Mouse (Mus musculus): ENCODE data around the gene Use1. TPM values are rescaled to one million over a fixed set of nuclear protein-coding genes. Genes with fewer than 3 reads are reported as not detected.
"Not testable (repeated sequence)": the region's sequence is repeated elsewhere in the genome, so short reads cannot be mapped to it uniquely, and the experiment has no call there.

Gene Use1
- total RNA-seq (2018; cell fraction: chromatin; rRNA removed), result 100 to 1,000 TPM in 16 of 26 experiments, 10 to 100 TPM in 10; 44.5 to 178 (median 118) TPM
- 100 to 1,000 TPM in 20 of 26 experiments, 10 to 100 TPM in 6; 75.1 to 172 (median 110) TPM for total RNA-seq (2018; cell fraction: cytosol; rRNA removed)
- total RNA-seq (2018; cell fraction: nucleus; rRNA removed), result 100 to 1,000 TPM in 12 of 26 experiments, 10 to 100 TPM in 14; 49.8 to 147 (median 94.9) TPM
- 88.4 to 157 TPM (median 128 TPM) in 3 replicates for polyA plus RNA-seq (2018)

DNA sequence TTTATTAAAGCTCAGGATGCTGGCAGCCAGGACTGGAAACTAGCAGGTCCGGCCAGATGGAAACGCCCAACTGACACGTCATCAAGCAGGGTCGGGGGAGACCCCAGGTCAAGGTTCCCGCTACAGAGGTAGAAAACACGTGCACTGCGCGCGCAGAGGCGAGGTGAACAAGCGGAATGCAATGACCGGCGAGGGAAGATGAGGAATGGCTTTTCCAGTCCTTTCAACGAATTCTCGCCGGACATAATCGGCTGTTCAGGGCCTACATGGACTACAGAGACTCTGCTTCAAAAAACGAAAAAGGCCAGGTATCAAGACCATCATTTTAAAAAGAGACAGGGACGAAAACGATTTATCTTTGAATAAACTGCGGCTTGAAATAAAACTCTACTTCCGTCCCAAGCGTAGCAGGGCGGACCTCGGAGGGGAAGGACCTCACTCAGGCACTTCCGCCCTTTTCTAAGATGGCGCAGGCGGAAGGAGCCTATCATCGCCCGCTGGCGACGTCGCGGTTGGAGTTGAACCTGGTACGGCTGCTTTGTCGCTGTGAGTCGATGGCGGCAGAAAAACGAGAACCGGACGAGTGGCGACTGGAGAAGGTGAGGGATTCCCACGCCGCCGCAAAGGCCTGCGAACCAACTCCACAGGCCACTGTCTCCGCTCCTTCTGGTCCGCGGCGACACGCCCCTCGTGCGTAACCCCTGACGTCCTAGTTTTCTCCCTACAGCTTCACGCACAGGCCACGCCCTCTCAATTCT, at the start of gene Use1:
Use1 (plus strand) TSS at position 78 of the 758 bp plus-strand sequence.
- Histone ChIP-seq H3K79me2 (ENCODE audit: inconsistent target) (peaks cover 13% of the 10 kb centered on the region; the same call in 1 of the 2 replicates), H3K36me3 (ENCODE audit: inconsistent target) (peaks cover 8% of the 10 kb centered on the region; the same call in 1 of the 2 replicates), H3K27ac (peak within 1 kb of the TSS; percentile 97), H3K4me3 (ENCODE audit: inconsistent target) (peak within 1 kb of the TSS; percentile 75)
- under 1% methylated on average over 56 of the region's 56 CpGs for WGBS (ENCODE audit: missing documents)

DNA sequence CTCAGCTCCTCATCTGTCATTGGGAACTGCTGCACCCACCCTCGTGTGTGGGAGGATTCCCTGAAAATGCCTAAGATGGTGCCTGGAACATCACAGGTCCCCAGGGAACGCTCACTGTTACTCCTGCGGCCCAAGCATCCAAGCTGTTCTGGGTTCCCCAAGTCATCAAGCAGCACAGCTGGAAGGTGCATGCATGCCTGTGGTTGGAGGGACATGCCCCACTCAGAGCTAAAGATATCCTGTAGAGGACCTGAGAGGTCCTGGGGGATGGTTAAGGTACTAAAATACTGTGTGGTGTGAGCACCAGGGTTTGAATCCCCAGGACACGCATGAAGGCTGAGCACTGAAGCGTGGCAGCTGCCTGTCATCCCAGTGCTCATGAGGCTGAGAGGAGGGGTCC, 48.0 kb upstream of the Use1 start:
- not testable (repeated sequence) for H3K4me3 ChIP-seq (ENCODE audit: inconsistent target); H3K27ac ChIP-seq
- H3K36me3 ChIP-seq (ENCODE audit: inconsistent target), result peaks cover 71% of the 10 kb centered on the region
- H3K79me2 ChIP-seq (ENCODE audit: inconsistent target), result peaks cover 92% of the 10 kb centered on the region
- 98% methylated on average over 5 of the region's 5 CpGs for whole genome bisulfite sequencing (ENCODE audit: missing documents)

DNA sequence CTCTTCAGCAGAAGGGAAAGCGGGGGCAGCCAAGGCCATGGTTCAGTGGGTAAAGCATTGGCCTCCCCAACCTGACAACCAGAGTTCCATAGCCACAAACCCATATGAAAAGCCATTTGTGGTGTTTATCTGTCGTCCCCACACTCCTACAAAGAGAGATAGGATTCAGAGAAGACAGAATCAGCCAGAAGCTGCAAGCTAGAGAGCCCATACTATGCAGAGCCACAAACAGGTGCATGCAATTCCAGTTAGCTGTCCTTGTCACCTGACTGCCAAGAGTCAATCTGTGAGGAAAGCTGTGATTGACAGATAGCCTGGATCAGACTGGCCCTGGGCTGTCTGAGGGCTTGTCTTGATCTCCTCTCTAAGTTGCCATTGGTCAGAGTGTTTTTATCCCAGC, 46.9 kb upstream of the Use1 start:
- Histone ChIP-seq H3K36me3 (ENCODE audit: inconsistent target) (peaks cover 76% of the 10 kb centered on the region), H3K79me2 (ENCODE audit: inconsistent target) (peaks cover 81% of the 10 kb centered on the region)
- 91% methylated on average over 2 of the region's 2 CpGs for WGBS (ENCODE audit: missing documents)
- not testable (repeated sequence) for H3K4me3 ChIP-seq (ENCODE audit: inconsistent target); H3K27ac ChIP-seq

DNA sequence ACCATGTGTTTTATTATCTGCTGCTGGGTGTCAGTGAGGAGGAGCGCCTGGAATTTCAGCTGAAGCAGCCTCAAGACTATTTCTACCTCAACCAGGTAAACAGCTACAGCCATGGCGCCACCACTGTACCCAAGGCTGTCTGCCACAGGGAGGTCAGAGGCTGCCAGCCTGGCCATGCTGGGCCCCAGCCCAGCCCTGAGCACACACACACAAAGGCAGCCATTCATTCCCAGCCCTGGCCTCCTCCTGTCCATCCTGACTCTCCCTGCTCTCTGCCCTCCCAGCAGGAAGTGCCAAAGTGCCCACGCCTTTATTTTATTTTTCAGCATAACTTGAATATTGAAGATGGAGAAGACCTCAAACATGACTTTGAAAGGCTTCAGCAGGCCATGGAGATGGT, 43.7 kb upstream of the Use1 start:
- H3K4me3 ChIP-seq (ENCODE audit: inconsistent target), result no peak overlapping the region
- H3K36me3 ChIP-seq (ENCODE audit: inconsistent target), result peaks cover 73% of the 10 kb centered on the region
- H3K79me2 ChIP-seq (ENCODE audit: inconsistent target), result peaks cover 49% of the 10 kb centered on the region
- WGBS (ENCODE audit: missing documents), result 96% methylated on average over 3 of the region's 3 CpGs
- no peak overlapping the region for H3K27ac ChIP-seq

DNA sequence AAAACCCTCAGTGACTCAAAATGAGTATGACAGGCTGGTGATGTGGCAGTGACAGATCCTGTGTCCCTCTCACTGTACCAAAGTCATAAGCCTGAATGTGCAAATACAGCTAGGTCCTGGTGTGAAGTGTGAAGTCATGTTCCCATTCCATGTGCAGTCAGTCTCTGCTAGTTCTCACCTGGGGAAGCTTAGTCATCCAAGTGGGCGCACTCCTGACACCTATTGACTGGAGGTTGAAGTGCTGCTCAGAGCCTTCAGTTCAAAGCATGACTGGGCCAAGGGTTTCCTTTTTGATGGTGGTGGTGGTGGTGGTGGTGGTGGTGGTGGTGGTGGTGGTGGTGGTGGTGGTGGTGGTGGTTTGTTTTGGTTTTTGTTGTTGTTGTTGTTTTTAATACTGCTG, 41.8 kb upstream of the Use1 start:
- Histone ChIP-seq H3K36me3 (ENCODE audit: inconsistent target) (peaks cover 83% of the 10 kb centered on the region), H3K27ac (no peak overlapping the region), H3K79me2 (ENCODE audit: inconsistent target) (peaks cover 30% of the 10 kb centered on the region; the same call in 1 of the 2 replicates), H3K4me3 (ENCODE audit: inconsistent target) (no peak overlapping the region)
- WGBS (ENCODE audit: missing documents), result no CpG with 5 or more reads among the region's 1 CpGs

DNA sequence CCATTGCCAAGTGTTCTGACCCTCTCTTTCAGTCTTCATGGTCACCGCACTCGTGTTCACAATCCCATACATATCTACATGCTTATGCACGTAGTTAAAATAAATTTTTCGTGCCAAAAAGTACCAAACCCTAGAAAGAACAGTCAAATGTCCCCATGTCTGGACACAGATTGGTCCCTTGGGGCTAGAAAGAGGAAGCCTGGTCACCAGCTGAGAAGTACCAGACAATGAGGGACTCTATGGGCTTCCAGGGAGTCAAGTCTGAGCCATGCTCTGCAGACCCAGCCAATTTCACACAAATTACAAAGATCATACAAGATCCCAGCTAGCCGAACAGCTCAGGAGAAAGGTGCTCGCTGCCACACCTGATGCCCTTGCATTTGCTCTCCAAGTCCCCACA, 28.8 kb upstream of the Use1 start:
- not testable (repeated sequence) for H3K27ac ChIP-seq; H3K79me2 ChIP-seq (ENCODE audit: inconsistent target); H3K4me3 ChIP-seq (ENCODE audit: inconsistent target)
- H3K36me3 ChIP-seq (ENCODE audit: inconsistent target), result peaks cover 84% of the 10 kb centered on the region
- WGBS (ENCODE audit: missing documents), result 95% methylated on average over 2 of the region's 6 CpGs

DNA sequence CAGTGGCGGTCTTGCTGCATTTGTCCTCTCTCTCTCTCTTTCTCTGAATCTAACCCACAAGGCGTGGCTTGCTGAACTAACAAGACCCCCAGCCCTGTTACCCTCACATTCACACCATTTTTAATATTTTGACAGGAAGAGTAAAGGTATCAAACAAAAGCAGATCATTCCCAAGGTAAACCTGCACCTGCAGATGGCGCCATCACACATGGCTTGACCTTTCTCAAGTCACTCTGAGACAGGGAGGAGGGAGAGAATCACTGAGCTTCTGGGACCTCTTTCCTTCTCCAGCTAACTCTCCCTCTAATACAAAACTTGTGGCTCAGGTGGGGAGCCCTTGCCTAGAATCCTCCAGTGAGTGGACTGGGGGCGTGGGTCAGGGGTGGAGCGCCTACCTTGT, 26.0 kb upstream of the Use1 start:
- WGBS (ENCODE audit: missing documents), result 95% methylated on average over 5 of the region's 5 CpGs
- Histone ChIP-seq H3K27ac (no peak overlapping the region), H3K36me3 (ENCODE audit: inconsistent target) (peaks cover 91% of the 10 kb centered on the region), H3K4me3 (ENCODE audit: inconsistent target) (no peak overlapping the region), H3K79me2 (ENCODE audit: inconsistent target) (no peaks in the 10 kb centered on the region)

DNA sequence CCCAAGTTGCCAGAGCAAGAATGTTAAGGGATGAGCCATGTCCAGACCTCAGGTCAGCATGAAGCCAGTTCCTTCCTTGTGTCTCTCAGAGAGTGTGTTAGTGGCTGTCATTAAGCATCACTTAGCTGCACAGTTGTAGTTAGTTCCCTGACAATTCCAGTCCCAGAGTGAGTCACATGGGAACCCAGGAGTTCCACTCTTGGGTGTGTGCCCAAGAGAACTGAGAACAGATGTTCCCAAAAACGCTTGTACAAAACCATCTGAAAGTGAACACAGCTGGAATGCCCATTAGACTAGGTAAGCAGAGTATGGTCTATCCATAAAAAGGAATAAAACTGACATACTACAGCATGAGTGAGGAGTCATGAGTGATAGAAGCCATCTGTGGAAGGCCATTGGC, 20.1 kb upstream of the Use1 start:
- no peak overlapping the region for H3K27ac ChIP-seq
- H3K36me3 ChIP-seq (ENCODE audit: inconsistent target), result peaks cover 97% of the 10 kb centered on the region
- no peak overlapping the region for H3K4me3 ChIP-seq (ENCODE audit: inconsistent target)
- WGBS (ENCODE audit: missing documents), result 89% methylated on average over 1 of the region's 1 CpGs
- no peaks in the 10 kb centered on the region for H3K79me2 ChIP-seq (ENCODE audit: inconsistent target)

DNA sequence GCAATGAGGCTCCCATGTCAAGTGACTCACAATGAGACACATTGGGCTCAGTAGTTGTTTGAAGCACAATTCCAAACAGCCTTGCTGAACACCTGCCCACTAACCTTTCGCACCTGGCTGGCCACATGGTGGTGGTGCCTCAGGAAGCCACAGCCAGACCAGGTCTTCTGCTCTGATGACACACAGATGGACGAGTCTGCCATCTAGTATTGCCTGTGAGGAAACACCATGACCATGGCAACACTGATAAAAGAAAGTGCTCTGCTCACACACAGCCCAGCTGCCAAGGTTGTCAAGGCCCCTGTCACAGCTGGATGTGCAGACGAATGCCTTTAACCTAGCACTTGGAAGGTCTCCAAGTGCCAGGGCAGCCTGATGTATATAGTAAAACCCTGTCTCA, 15.5 kb upstream of the Use1 start:
- Histone ChIP-seq H3K27ac (no peak overlapping the region), H3K79me2 (ENCODE audit: inconsistent target) (no peaks in the 10 kb centered on the region), H3K4me3 (ENCODE audit: inconsistent target) (no peak overlapping the region), H3K36me3 (ENCODE audit: inconsistent target) (peaks cover 96% of the 10 kb centered on the region)
- 78% methylated on average over 3 of the region's 3 CpGs for WGBS (ENCODE audit: missing documents)

DNA sequence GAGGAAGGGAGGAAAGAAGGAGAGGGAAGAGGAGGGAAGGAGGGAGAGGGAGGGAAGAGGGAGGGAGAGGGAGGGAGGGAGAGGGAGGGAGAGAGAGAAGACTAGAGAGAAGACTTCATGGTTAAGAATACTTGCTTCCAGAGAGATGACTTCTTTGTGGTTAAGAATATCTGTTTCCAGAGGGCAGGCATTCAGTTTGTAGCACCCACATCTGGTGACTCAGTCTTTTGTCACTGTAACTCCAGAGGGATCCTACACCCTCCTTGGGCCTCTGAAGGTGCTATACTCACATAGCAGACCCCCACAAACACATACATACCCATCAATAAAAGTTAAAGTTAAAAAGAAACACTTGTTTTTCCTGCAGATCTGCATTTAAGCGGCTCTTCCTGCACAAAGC, 15.1 kb upstream of the Use1 start:
- Histone ChIP-seq H3K79me2 (ENCODE audit: inconsistent target) (no peaks in the 10 kb centered on the region), H3K36me3 (ENCODE audit: inconsistent target) (peaks cover 96% of the 10 kb centered on the region), H3K27ac (no peak overlapping the region), H3K4me3 (ENCODE audit: inconsistent target) (no peak overlapping the region)
- WGBS (ENCODE audit: missing documents), result 100% methylated on average over 1 of the region's 1 CpGs

DNA sequence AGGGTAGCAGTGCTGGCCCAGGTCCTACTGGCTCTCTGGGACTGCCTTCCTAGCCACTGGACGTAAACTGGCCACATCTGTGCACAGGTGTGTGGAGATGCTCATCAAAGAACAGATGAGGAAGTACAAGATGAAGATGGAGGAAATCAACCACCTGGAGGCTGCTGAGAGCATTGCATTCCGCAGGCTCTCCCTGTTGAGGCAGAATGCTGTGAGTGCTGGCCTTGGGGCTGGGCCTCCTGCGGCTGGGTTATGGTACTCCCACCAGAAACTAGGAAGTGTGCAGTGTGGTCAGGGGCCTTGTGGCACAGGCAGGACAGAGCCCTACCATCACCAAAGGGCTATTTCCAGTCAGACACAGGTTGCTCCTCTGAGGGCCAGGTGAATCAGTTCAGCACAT, 8.6 kb upstream of the Use1 start:
- Histone ChIP-seq H3K79me2 (ENCODE audit: inconsistent target) (no peaks in the 10 kb centered on the region), H3K36me3 (ENCODE audit: inconsistent target) (peaks cover 80% of the 10 kb centered on the region), H3K4me3 (ENCODE audit: inconsistent target) (no peak overlapping the region), H3K27ac (no peak overlapping the region)
- WGBS (ENCODE audit: missing documents), result 86% methylated on average over 3 of the region's 3 CpGs

DNA sequence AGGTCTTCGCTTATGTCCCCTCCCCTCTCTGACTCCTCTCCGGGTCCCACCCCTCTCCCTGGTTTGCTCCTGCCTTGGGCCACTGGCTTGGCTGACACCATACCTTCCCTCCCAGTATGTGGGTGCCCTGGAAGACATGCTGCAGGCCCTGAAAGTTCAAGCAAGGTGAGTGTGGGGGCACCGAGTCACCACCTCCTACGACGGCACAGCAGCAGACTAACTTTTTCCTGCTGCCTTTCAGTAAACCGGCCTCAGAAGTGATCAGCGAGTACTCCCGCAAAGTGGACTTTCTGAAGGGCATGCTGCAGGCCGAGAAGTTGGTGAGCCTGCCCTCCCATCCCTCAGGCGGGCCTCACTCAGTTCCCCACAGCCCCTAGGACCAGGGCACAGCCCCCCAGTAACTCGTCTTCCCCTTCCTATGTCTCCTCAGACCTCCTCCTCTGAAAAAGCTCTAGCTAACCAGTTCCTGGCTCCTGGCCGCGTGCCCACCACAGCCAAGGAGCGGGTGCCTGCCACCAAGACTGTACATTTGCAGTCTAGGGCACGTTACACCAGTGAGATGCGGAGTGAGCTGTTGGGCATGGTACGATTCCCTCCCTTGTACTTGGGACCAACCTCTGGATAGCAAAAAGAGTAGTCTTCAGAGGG, 1.0 kb downstream of the Use1 start:
- H3K79me2 ChIP-seq (ENCODE audit: inconsistent target), result peaks cover 13% of the 10 kb centered on the region; the same call in 1 of the 2 replicates
- peak overlapping the region; percentile 75 for H3K4me3 ChIP-seq (ENCODE audit: inconsistent target)
- H3K36me3 ChIP-seq (ENCODE audit: inconsistent target), result peaks cover 8% of the 10 kb centered on the region; the same call in 1 of the 2 replicates
- peak overlapping the region; percentile 97 for H3K27ac ChIP-seq
- 18% methylated on average over 17 of the region's 17 CpGs for WGBS (ENCODE audit: missing documents)

DNA sequence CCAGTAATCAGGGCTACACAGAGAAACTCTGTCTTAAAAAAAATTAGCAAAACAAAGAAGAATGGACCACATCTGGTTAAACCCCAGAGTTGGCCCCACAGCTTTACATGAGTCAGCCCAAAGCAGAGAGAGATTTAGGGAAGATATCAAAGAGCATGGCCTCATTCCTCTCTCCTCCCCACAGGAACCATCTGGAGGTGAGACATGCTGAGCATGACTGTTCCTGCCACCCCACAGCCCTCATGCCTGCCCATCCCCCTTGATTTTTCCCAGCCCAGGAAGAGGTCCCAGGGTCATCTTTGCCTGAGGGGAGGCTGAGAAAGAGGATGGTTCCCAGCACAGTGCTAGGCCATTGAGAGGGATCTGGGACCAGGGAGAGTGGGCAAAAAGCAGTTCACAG, 1.7 kb downstream of the Use1 start:
- peak overlapping the region; percentile 97 for H3K27ac ChIP-seq
- H3K4me3 ChIP-seq (ENCODE audit: inconsistent target), result peak overlapping the region; percentile 75
- peaks cover 8% of the 10 kb centered on the region; the same call in 1 of the 2 replicates for H3K36me3 ChIP-seq (ENCODE audit: inconsistent target)
- peaks cover 13% of the 10 kb centered on the region; the same call in 1 of the 2 replicates for H3K79me2 ChIP-seq (ENCODE audit: inconsistent target)

DNA sequence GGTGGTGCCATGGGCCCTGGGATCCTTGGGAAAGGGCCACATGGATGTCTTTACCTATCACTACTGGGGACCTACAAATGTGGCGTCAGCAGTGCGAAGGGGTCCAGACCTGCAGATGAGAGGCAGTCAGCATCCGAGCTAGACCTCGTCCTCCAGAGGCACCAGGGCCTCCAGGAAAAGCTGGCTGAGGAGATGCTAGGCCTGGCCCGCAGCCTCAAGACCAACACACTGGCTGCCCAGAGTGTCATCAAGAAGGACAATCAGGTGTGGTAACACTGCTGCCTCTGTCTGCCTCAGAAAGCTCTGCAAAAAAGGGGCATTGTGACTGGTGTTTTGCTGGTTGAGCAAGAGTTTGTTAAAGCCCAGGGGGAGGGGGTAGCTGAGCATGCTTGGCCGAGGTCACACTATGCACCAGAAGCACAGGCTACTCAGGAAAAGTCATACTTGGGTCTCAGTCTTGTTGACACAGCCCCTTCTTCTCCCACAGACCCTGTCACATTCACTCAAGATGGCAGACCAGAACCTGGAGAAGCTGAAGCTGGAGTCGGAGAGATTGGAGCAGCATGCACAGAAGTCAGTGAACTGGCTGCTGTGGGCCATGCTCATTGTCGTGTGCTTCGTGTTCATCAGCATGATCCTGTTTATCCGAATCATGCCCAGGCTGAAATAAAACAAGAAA, 2.5 kb downstream of the Use1 start:
- Histone ChIP-seq H3K4me3 (ENCODE audit: inconsistent target) (no peak overlapping the region), H3K27ac (peak overlapping the region; percentile 97), H3K79me2 (ENCODE audit: inconsistent target) (peaks cover 13% of the 10 kb centered on the region; the same call in 1 of the 2 replicates), H3K36me3 (ENCODE audit: inconsistent target) (peaks cover 8% of the 10 kb centered on the region; the same call in 1 of the 2 replicates)
- WGBS (ENCODE audit: missing documents), result 93% methylated on average over 10 of the region's 10 CpGs
